Mouse (Mus musculus) MEL (cell line): ENCODE measurements at regions not wholly inside any gene's neighbourhood (a gene's known extent, or its start where the extent isn't known, plus 50 kb on each side); places are given as distances from the start of the nearest gene placed in this dataset.

Experiments used
- DNase-seq: peaks from one replicate; pipeline ENCODE4 v3.0.0; 2011; ENCODE audit warnings: low read depth, low spot score
- H3K27ac ChIP-seq: 2 replicates; pipeline ENCODE4 v1.5.1; 2012; ENCODE audit warnings: low read depth, mild to moderate bottlenecking, control low read depth, low read length, moderate library complexity; ENCODE audit not compliant: control insufficient read depth
- H3K27me3 ChIP-seq, 2 experiments: fragments of 150-350 bp in 1 of 2; sonication (generic) in 1 of 2; 2 replicates each; pipeline ENCODE4 v1.6.1; 2012; ENCODE audit warnings: low read length in 2 of 2, mild to moderate bottlenecking in 2 of 2, improper control_type of control experiment in 1 of 2, moderate library complexity in 1 of 2; ENCODE audit not compliant: insufficient read depth in 2 of 2, control insufficient read depth in 1 of 2
- H3K36me3 ChIP-seq, 2 experiments: 2 replicates each; pipeline ENCODE4 v1.6.1; 2012 to 2014; ENCODE audit warnings: low read length in 2 of 2, improper control_type of control experiment in 1 of 2, inconsistent platforms in 1 of 2, mild to moderate bottlenecking in 1 of 2; ENCODE audit not compliant: insufficient read depth in 2 of 2, control insufficient read depth in 1 of 2
- H3K4me1 ChIP-seq, 2 experiments: fragments of 150-350 bp in 1 of 2; sonication (generic) in 1 of 2; 2 replicates each; pipeline ENCODE4 v1.6.1; 2012; ENCODE audit warnings: low read length in 2 of 2, improper control_type of control experiment in 1 of 2, mild to moderate bottlenecking in 1 of 2; ENCODE audit not compliant: insufficient read depth in 2 of 2, control insufficient read depth in 1 of 2
- H3K4me3 ChIP-seq, 2 experiments: fragments of 150-350 bp in 1 of 2; sonication (generic) in 1 of 2; 2 replicates each; pipeline ENCODE4 v1.5.1; 2012; ENCODE audit warnings: low read depth in 2 of 2, low read length in 2 of 2, mild to moderate bottlenecking in 2 of 2, moderate library complexity in 2 of 2, control low read depth in 1 of 2, improper control_type of control experiment in 1 of 2; ENCODE audit not compliant: control insufficient read depth in 1 of 2, insufficient read depth in 1 of 2
- H3K79me2 ChIP-seq: 2 replicates; pipeline ENCODE4 v1.6.1; 2012; ENCODE audit warnings: mild to moderate bottlenecking, low read length, moderate library complexity; ENCODE audit not compliant: control insufficient read depth, poor library complexity, insufficient read depth
- H3K9ac ChIP-seq: 2 replicates; pipeline ENCODE4 v1.6.1; 2012; ENCODE audit warnings: low read depth, mild to moderate bottlenecking, control low read depth, low read length, moderate library complexity; ENCODE audit not compliant: control insufficient read depth, poor library complexity, severe bottlenecking
- H3K9me3 ChIP-seq: fragments of 150-350 bp; sonication (generic); replicated peaks from 2 replicates; pipeline ENCODE4 v1.6.1; 2012; ENCODE audit warnings: mild to moderate bottlenecking, low read length, improper control_type of control experiment, moderate library complexity; ENCODE audit not compliant: insufficient read depth
- BHLHE40 ChIP-seq: IDR thresholded peaks from 2 replicates; pipeline ENCODE4 v1.6.1; 2012; ENCODE audit warnings: low read depth, mild to moderate bottlenecking, inconsistent platforms, low read length, improper control_type of control experiment, borderline replicate concordance
- CTCF ChIP-seq, 3 experiments: IDR thresholded peaks in 2 of 3; conservative IDR thresholded peaks in 1 of 3; 2 replicates each; pipeline ENCODE4 v1.5.1; 2011 to 2012; ENCODE audit warnings: low read length in 3 of 3, low read depth in 2 of 3, mild to moderate bottlenecking in 2 of 3, improper control_type of control experiment in 1 of 3, inconsistent platforms in 1 of 3, mixed read lengths in 1 of 3, moderate library complexity in 1 of 3; ENCODE audit not compliant: control insufficient read depth in 1 of 3, insufficient read depth in 1 of 3, poor library complexity in 1 of 3, severe bottlenecking in 1 of 3
- ELF1 ChIP-seq: IDR thresholded peaks from 2 replicates; pipeline ENCODE4 v1.6.1; 2014; ENCODE audit warnings: low read depth, mild to moderate bottlenecking, inconsistent platforms, low read length, improper control_type of control experiment, moderate library complexity
- EP300 ChIP-seq, 2 experiments: IDR thresholded peaks; 2 replicates each; pipeline ENCODE4 v1.6.1; 2011; ENCODE audit warnings: improper control_type of control experiment in 2 of 2, low read length in 2 of 2, low read depth in 1 of 2, mild to moderate bottlenecking in 1 of 2
- ETS1 ChIP-seq: IDR thresholded peaks from 2 replicates; pipeline ENCODE4 v1.6.1; 2012; ENCODE audit warnings: low read depth, mild to moderate bottlenecking, inconsistent platforms, low read length, improper control_type of control experiment, moderate library complexity
- HCFC1 ChIP-seq: IDR thresholded peaks from 2 replicates; pipeline ENCODE4 v1.6.1; 2012; ENCODE audit warnings: low read depth, mild to moderate bottlenecking, inconsistent platforms, low read length, improper control_type of control experiment, moderate library complexity
- KAT2A ChIP-seq: conservative IDR thresholded peaks from 2 replicates; pipeline ENCODE4 v1.6.1; 2012; ENCODE audit warnings: low read depth, low read length, improper control_type of control experiment, inconsistent platforms
- MAFK ChIP-seq: IDR thresholded peaks from 2 replicates; pipeline ENCODE4 v1.6.1; 2011; ENCODE audit warnings: low read depth, mild to moderate bottlenecking, low read length, improper control_type of control experiment, borderline replicate concordance
- MAX ChIP-seq: IDR thresholded peaks from 2 replicates; pipeline ENCODE4 v1.6.1; 2011; ENCODE audit warnings: low read length, improper control_type of control experiment
- MAZ ChIP-seq: IDR thresholded peaks from 2 replicates; pipeline ENCODE4 v1.6.1; 2012; ENCODE audit warnings: low read depth, mild to moderate bottlenecking, inconsistent platforms, low read length, improper control_type of control experiment
- MEF2A ChIP-seq: IDR thresholded peaks from 2 replicates; pipeline ENCODE4 v1.6.1; 2014; ENCODE audit warnings: low read depth, mild to moderate bottlenecking, inconsistent platforms, low read length, improper control_type of control experiment; ENCODE audit not compliant: poor library complexity, insufficient replicate concordance, severe bottlenecking; ENCODE audit errors: extremely low read depth
- MXI1 ChIP-seq: IDR thresholded peaks from 2 replicates; pipeline ENCODE4 v1.6.1; 2011; ENCODE audit warnings: mild to moderate bottlenecking, low read depth, low read length, improper control_type of control experiment
- MYB ChIP-seq: IDR thresholded peaks from 2 replicates; pipeline ENCODE4 v1.6.1; 2011; ENCODE audit warnings: mild to moderate bottlenecking, low read depth, low read length, improper control_type of control experiment
- NELFE ChIP-seq: IDR thresholded peaks from 2 replicates; pipeline ENCODE4 v1.6.1; 2011; ENCODE audit warnings: low read depth, low read length, improper control_type of control experiment
- NRF1 ChIP-seq: IDR thresholded peaks from 2 replicates; pipeline ENCODE4 v1.6.1; 2014; ENCODE audit warnings: low read depth, mild to moderate bottlenecking, inconsistent platforms, low read length, improper control_type of control experiment, moderate library complexity; ENCODE audit not compliant: poor library complexity, insufficient read depth, severe bottlenecking
- POLR2AphosphoS2 ChIP-seq: IDR thresholded peaks from 2 replicates; pipeline ENCODE4 v1.6.1; 2011; ENCODE audit warnings: low read length, improper control_type of control experiment
- POLR2AphosphoS5 ChIP-seq: IDR thresholded peaks from 2 replicates; pipeline ENCODE4 v1.6.1; 2012; ENCODE audit warnings: low read depth, borderline replicate concordance, mild to moderate bottlenecking, inconsistent platforms, low read length, moderate library complexity, mixed read lengths
- RAD21 ChIP-seq: IDR thresholded peaks from 2 replicates; pipeline ENCODE4 v1.6.1; 2011; ENCODE audit warnings: mild to moderate bottlenecking, low read depth, low read length, improper control_type of control experiment
- SMC3 ChIP-seq: IDR thresholded peaks from 2 replicates; pipeline ENCODE4 v1.6.1; 2011; ENCODE audit warnings: low read depth, low read length, improper control_type of control experiment
- TAL1 ChIP-seq: IDR thresholded peaks from 2 replicates; pipeline ENCODE4 v1.6.1; 2012; ENCODE audit warnings: mild to moderate bottlenecking, inconsistent platforms, low read length, moderate library complexity, mixed read lengths
- TBP ChIP-seq: IDR thresholded peaks from 2 replicates; pipeline ENCODE4 v1.8.0; 2011; ENCODE audit warnings: low read depth, low read length, improper control_type of control experiment
- TCF12 ChIP-seq: IDR thresholded peaks from 2 replicates; pipeline ENCODE4 v1.6.1; 2014; ENCODE audit warnings: low read depth, mild to moderate bottlenecking, inconsistent platforms, low read length, improper control_type of control experiment, moderate library complexity
- USF1 ChIP-seq: IDR thresholded peaks from 2 replicates; pipeline ENCODE4 v1.6.1; 2014; ENCODE audit warnings: low read depth, mild to moderate bottlenecking, inconsistent platforms, low read length, improper control_type of control experiment, moderate library complexity
- ZKSCAN1 ChIP-seq: IDR thresholded peaks from 2 replicates; pipeline ENCODE4 v1.6.1; 2012; ENCODE audit warnings: low read depth, mild to moderate bottlenecking, inconsistent platforms, low read length, improper control_type of control experiment, moderate library complexity

DNA sequence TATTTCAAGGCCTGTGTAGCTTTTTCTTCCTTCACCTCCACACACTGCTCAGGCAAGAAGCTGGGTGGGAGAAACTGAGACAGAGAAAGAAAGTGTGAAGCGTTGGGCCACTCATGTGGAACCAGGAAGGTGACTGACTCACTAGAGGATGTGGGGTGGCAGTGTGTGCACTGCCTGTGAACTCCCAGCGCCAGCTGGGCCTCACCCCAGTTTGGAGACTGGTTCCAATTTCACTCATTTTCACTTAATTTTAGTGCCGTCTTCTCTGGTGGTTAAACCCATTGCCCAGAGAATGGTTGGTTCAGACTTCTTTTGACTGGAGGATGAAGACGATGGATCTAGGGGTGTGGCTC lies 77.9 kb upstream of the Max start:
- H3K9me3 ChIP-seq, result no peaks in the 10 kb centered on the region
- peaks cover under 1 to 5% of the 10 kb centered on the region in 2 experiments; a peak in 2 of 4 replicates for H3K4me1 ChIP-seq
- H3K36me3 ChIP-seq, result peaks cover 0 to 5% of the 10 kb centered on the region in 2 experiments; a peak in 2 of 4 replicates
- no peaks in the 10 kb centered on the region for H3K27me3 ChIP-seq
- no peak for DNase-seq
- no peak overlapping the region for H3K27ac ChIP-seq
- TF ChIP-seq MAX, result no peak
- no peak for TF ChIP-seq ELF1
- no peak for TF ChIP-seq EP300 (IDR thresholded peaks at IDR 0.05; ENCODE audit: low read depth in 1 of 2, low read length in 2 of 2)
- no peak for TF ChIP-seq NRF1
- TF ChIP-seq POLR2AphosphoS5, result no peak
- TF ChIP-seq, all 39 proteins: peak for 0
- H3K79me2 ChIP-seq, result no peaks in the 10 kb centered on the region
- H3K4me3 ChIP-seq, result no peak overlapping the region
- H3K9ac ChIP-seq, result no peak overlapping the region

DNA sequence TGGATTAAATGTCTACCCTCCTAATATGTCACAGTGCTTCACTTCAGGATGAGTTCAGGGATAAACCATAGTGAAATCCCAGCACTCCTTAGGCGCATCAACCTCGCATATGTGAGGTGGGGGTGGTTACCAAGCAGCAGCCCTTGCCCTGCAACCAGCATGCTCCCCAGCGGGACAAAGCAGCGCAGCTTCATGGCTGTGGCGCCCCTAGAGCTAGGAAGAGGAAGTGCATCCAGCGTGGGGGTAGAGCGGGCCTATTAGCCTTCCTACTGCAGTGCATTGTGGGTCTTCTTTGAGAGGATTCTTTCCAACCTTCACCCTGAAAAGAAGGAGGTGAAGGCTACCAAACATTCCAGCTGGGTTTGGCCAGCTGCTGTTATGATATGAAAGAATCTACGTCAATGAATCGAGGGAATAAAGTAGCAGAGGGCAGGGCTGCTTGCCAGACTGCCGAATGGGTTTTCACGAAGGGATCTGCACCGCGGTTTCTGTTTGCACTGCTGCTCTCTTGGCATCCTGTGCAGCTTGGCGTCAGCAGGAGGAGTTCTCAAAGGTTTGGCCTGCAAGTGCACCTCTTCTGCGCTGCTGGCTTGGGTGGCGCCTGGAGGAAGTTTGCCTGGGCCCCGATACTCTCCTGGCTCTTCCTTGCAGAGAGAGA lies 77.4 kb upstream of the Max start:
- TF ChIP-seq TBP (no peak), SMC3 (0 out of 2 replicates have a peak, but pooled peaks have one; percentile 16), MYB (no peak), TCF12 (no peak), HCFC1 (no peak), USF1 (no peak), RAD21 (peak; percentile 13), ETS1 (no peak), TAL1 (no peak), ZKSCAN1 (no peak), POLR2AphosphoS2 (no peak), KAT2A (no peak), MAFK (no peak), BHLHE40 (no peak), NELFE (no peak), CTCF (IDR thresholded peaks at IDR 0.05 in 2 of 3, conservative IDR thresholded peaks at IDR 0.05 in 1 of 3; ENCODE audit: control insufficient read depth in 1 of 3, insufficient read depth in 1 of 3, low read depth in 2 of 3, low read length in 3 of 3, poor library complexity in 1 of 3, severe bottlenecking in 1 of 3) (peak; percentile 43 to 55 (median 50)), MEF2A (no peak), MAZ (no peak), NRF1 (no peak), MXI1 (no peak)
- Histone ChIP-seq H3K27me3 (no peaks in the 10 kb centered on the region), H3K79me2 (no peaks in the 10 kb centered on the region), H3K4me3 (no peak overlapping the region), H3K27ac (no peak overlapping the region), H3K9ac (no peak overlapping the region), H3K4me1 (peaks cover 5 to 9% of the 10 kb centered on the region in 2 experiments; a peak in 3 of 4 replicates), H3K36me3 (peaks cover 0 to 7% of the 10 kb centered on the region in 2 experiments; a peak in 2 of 4 replicates), H3K9me3 (no peaks in the 10 kb centered on the region)
- peak; percentile 43 for DNase-seq
